In genomic region chr11:98045596-98045995, GRCm38 (mm10) we compare ENCODE assay signal across 20 mouse cellular contexts. TPM values are rescaled to one million over a fixed set of nuclear protein-coding genes. Genes with fewer than 3 reads are reported as not detected.
A peak's percentile ranks its signal among the peaks of the same experiment; 100 is the strongest.
DNase-seq lines count a peak whose midpoint lies in the region; ATAC-seq and TF ChIP-seq lines count a peak whose summit lies in the region.
"Had no signal": no experiment of that assay in that cellular context is flagged by ENCODE, and none has a peak within 500 bp of the region (broad histone marks: within the 10 kb centered on the region; RNA-seq: fewer than 3 reads in every experiment).

No protein-coding gene starts in this region.

- H3K36me3 ChIP-seq in hindbrain, postnatal 0 days (ENCODE audit: insufficient read depth, low read length) = no peaks in the 10 kb centered on the region
- no peaks in the 10 kb centered on the region for H3K36me3 ChIP-seq in hindbrain, embryonic 16.5 days (ENCODE audit: control insufficient read depth, insufficient read depth, low read length)
- no peaks in the 10 kb centered on the region for H3K36me3 ChIP-seq in midbrain, postnatal 0 days (ENCODE audit: insufficient read depth, low read length)
- H3K36me3 ChIP-seq in midbrain, embryonic 15.5 days (replicated peaks) = no peaks in the 10 kb centered on the region
- H3K36me3 ChIP-seq: embryonic facial prominence, embryonic 15.5 days; forebrain, embryonic 12.5 days; hindbrain, embryonic 12.5 days; limb, embryonic 13.5 days; lung, embryonic 15.5 days; neural tube, embryonic 15.5 days had no signal

- WGBS in hindbrain, postnatal 0 days = 55% methylated on average over 4 of the region's 4 CpGs
- 57% methylated on average over 4 of the region's 4 CpGs for WGBS in hindbrain, embryonic 16.5 days
- 72% methylated on average over 4 of the region's 4 CpGs for WGBS in midbrain, postnatal 0 days
- WGBS in midbrain, embryonic 15.5 days = 67% methylated on average over 4 of the region's 4 CpGs

- no peak overlapping the region for H3K9ac ChIP-seq in hindbrain, postnatal 0 days (replicated peaks; ENCODE audit: low read length)
- H3K9ac ChIP-seq in hindbrain, embryonic 16.5 days (ENCODE audit: low read depth, low read length) = no peak overlapping the region
- no peak overlapping the region for H3K9ac ChIP-seq in midbrain, postnatal 0 days (replicated peaks; ENCODE audit: low read length, poor library complexity, severe bottlenecking)
- H3K9ac ChIP-seq in midbrain, embryonic 15.5 days = no peak overlapping the region
- H3K9ac ChIP-seq: embryonic facial prominence, embryonic 15.5 days; forebrain, embryonic 12.5 days; hindbrain, embryonic 12.5 days; limb, embryonic 13.5 days; lung, embryonic 15.5 days; neural tube, embryonic 15.5 days had no signal

- H3K27me3 ChIP-seq in hindbrain, postnatal 0 days (ENCODE audit: insufficient read depth, low read length) = no peaks in the 10 kb centered on the region
- H3K27me3 ChIP-seq in hindbrain, embryonic 16.5 days (replicated peaks; ENCODE audit: control insufficient read depth, insufficient read depth, low read length) = peaks cover 10% of the 10 kb centered on the region
- peaks cover 4% of the 10 kb centered on the region; the same call in 1 of the 2 replicates for H3K27me3 ChIP-seq in midbrain, postnatal 0 days (ENCODE audit: insufficient read depth, low read length)
- H3K27me3 ChIP-seq in midbrain, embryonic 15.5 days (replicated peaks) = peaks cover 14% of the 10 kb centered on the region

- DNase-seq in hindbrain, postnatal 0 days (ENCODE audit: low spot score) = no peak
- no peak for DNase-seq in midbrain, postnatal 0 days (ENCODE audit: low spot score)
- DNase-seq in ES-CJ7 (ENCODE audit: low read depth, low spot score) = peak; percentile 92
- DNase-seq in induced T-regulatory cell, adult 2 months (ENCODE audit: low read depth) = peak; percentile 61
- no peak for DNase-seq in urinary bladder, postnatal 36 days (ENCODE audit: low spot score in 2 of 2)
- DNase-seq: cerebellum, adult 11 months; kidney, adult 8-10 months; thymus, postnatal 14 days had no signal

- 0 out of 2 replicates have a peak, but pooled peaks have one; percentile 15 for TF ChIP-seq CTCF in hindbrain, postnatal 0 days (IDR thresholded peaks at IDR 0.05; ENCODE audit: low read depth)
- TF ChIP-seq CTCF in midbrain, postnatal 0 days (IDR thresholded peaks at IDR 0.05) = peak; percentile 17; the same call in 1 of the 2 replicates

- no peak overlapping the region for H3K4me3 ChIP-seq in hindbrain, postnatal 0 days (ENCODE audit: low read length)
- no peak overlapping the region for H3K4me3 ChIP-seq in hindbrain, embryonic 16.5 days (ENCODE audit: low read length)
- H3K4me3 ChIP-seq in midbrain, postnatal 0 days (ENCODE audit: low read depth, low read length) = no peak overlapping the region
- no peak overlapping the region for H3K4me3 ChIP-seq in midbrain, embryonic 15.5 days
- H3K4me3 ChIP-seq: embryonic facial prominence, embryonic 15.5 days; forebrain, embryonic 12.5 days; hindbrain, embryonic 12.5 days; limb, embryonic 13.5 days; lung, embryonic 15.5 days; megakaryocyte, embryonic 14.5 days; neural tube, embryonic 15.5 days had no signal

- H3K4me1 ChIP-seq in hindbrain, postnatal 0 days (ENCODE audit: insufficient read depth, low read length) = no peaks in the 10 kb centered on the region
- no peaks in the 10 kb centered on the region for H3K4me1 ChIP-seq in hindbrain, embryonic 16.5 days (ENCODE audit: control insufficient read depth, insufficient read depth, low read depth, low read length)
- no peaks in the 10 kb centered on the region for H3K4me1 ChIP-seq in midbrain, postnatal 0 days (ENCODE audit: insufficient read depth, low read length)
- H3K4me1 ChIP-seq in midbrain, embryonic 15.5 days = no peaks in the 10 kb centered on the region
- H3K4me1 ChIP-seq: embryonic facial prominence, embryonic 15.5 days; forebrain, embryonic 12.5 days; hindbrain, embryonic 12.5 days had no signal

- no peak overlapping the region for H3K4me2 ChIP-seq in hindbrain, postnatal 0 days (ENCODE audit: low read depth, low read length)
- no peak overlapping the region for H3K4me2 ChIP-seq in hindbrain, embryonic 16.5 days (ENCODE audit: low read length)
- no peak overlapping the region for H3K4me2 ChIP-seq in midbrain, postnatal 0 days (ENCODE audit: low read depth, low read length, poor library complexity, severe bottlenecking)
- H3K4me2 ChIP-seq in midbrain, embryonic 15.5 days = no peak overlapping the region
- H3K4me2 ChIP-seq: embryonic facial prominence, embryonic 15.5 days; forebrain, embryonic 12.5 days; hindbrain, embryonic 12.5 days; limb, embryonic 13.5 days; lung, embryonic 15.5 days; neural tube, embryonic 15.5 days had no signal

- no peak for ATAC-seq in hindbrain, postnatal 0 days
- no peak for ATAC-seq in hindbrain, embryonic 16.5 days
- ATAC-seq in midbrain, postnatal 0 days (ENCODE audit: low FRiP score) = no peak
- ATAC-seq in midbrain, embryonic 15.5 days (replicated peaks) = no peak
- ATAC-seq in granulocyte monocyte progenitor cell, adult 5-6 weeks (replicated peaks; ENCODE audit: poor library complexity, severe bottlenecking) = no peak
- ATAC-seq: activated CD4-positive, CD25-positive, alpha-beta regulatory T cell, adult 4 months had no signal

- no peaks in the 10 kb centered on the region for H3K9me3 ChIP-seq in hindbrain, postnatal 0 days (ENCODE audit: low read length)
- H3K9me3 ChIP-seq in hindbrain, embryonic 16.5 days (ENCODE audit: control insufficient read depth, low read length) = no peaks in the 10 kb centered on the region
- no peaks in the 10 kb centered on the region for H3K9me3 ChIP-seq in midbrain, postnatal 0 days (ENCODE audit: low read length)
- no peaks in the 10 kb centered on the region for H3K9me3 ChIP-seq in midbrain, embryonic 15.5 days
- H3K9me3 ChIP-seq: embryonic facial prominence, embryonic 15.5 days; forebrain, embryonic 12.5 days; hindbrain, embryonic 12.5 days; lung, embryonic 15.5 days; neural tube, embryonic 15.5 days had no signal

- no peak overlapping the region for H3K27ac ChIP-seq in hindbrain, postnatal 0 days
- no peak overlapping the region for H3K27ac ChIP-seq in hindbrain, embryonic 16.5 days (ENCODE audit: low read depth, low read length)
- H3K27ac ChIP-seq in midbrain, postnatal 0 days (ENCODE audit: low read depth, low read length) = no peak overlapping the region
- H3K27ac ChIP-seq in midbrain, embryonic 15.5 days = no peak overlapping the region
- H3K27ac ChIP-seq: embryonic facial prominence, embryonic 15.5 days; forebrain, embryonic 12.5 days; hindbrain, embryonic 12.5 days; limb, embryonic 13.5 days; lung, embryonic 15.5 days; neural tube, embryonic 15.5 days had no signal

RNA-seq across cellular contexts. Expression of gene Stac2, which starts 7.7 kb away (rescaled TPM):
- 4.4 and 6.9 TPM in 2 replicates for total RNA-seq in hindbrain, postnatal 0 days (2014; rRNA removed)
- 5.8 and 6.1 TPM in 2 replicates for polyA plus RNA-seq in hindbrain, postnatal 0 days (2015; fragmentation: Nextera tagmentation; extraction: Ambion mirVana)
- 7.9 and 9.8 TPM in 2 replicates for polyA plus RNA-seq in hindbrain, embryonic 16.5 days (2015; fragmentation: Nextera tagmentation; extraction: Ambion mirVana)
- 4.4 and 8.3 TPM in 2 replicates for total RNA-seq in midbrain, postnatal 0 days (2014; rRNA removed)
- 3.5 and 4.1 TPM in 2 replicates for polyA plus RNA-seq in midbrain, postnatal 0 days (2015; fragmentation: Nextera tagmentation; extraction: Ambion mirVana)
- 2.6 and 3.9 TPM in 2 replicates for polyA plus RNA-seq in midbrain, embryonic 15.5 days (2015; fragmentation: Nextera tagmentation; extraction: Ambion mirVana)
- not detected in 2 replicates for total RNA-seq in granulocyte monocyte progenitor cell, adult 5-6 weeks (2014; fragmentation: Nextera tagmentation)
- not detected in 2 replicates for total RNA-seq in granulocyte monocyte progenitor cell, adult 5-6 weeks (2017)
- total RNA-seq: monocyte, adult 5-6 weeks had no signal

RNA-seq across cellular contexts. Expression of gene Rpl19, which starts 19.1 kb away (rescaled TPM):
- 462 and 515 TPM in 2 replicates for total RNA-seq in hindbrain, postnatal 0 days (2014; rRNA removed)
- polyA plus RNA-seq in hindbrain, postnatal 0 days (2015; fragmentation: Nextera tagmentation; extraction: Ambion mirVana) = 650 and 673 TPM in 2 replicates
- 578 and 612 TPM in 2 replicates for polyA plus RNA-seq in hindbrain, embryonic 16.5 days (2015; fragmentation: Nextera tagmentation; extraction: Ambion mirVana)
- total RNA-seq in midbrain, postnatal 0 days (2014; rRNA removed) = 597 and 686 TPM in 2 replicates
- 591 and 620 TPM in 2 replicates for polyA plus RNA-seq in midbrain, postnatal 0 days (2015; fragmentation: Nextera tagmentation; extraction: Ambion mirVana)
- 622 and 634 TPM in 2 replicates for polyA plus RNA-seq in midbrain, embryonic 15.5 days (2015; fragmentation: Nextera tagmentation; extraction: Ambion mirVana)
- 3,567 and 3,801 TPM in 2 replicates for total RNA-seq in granulocyte monocyte progenitor cell, adult 5-6 weeks (2014; fragmentation: Nextera tagmentation)
- 1,586 and 1,858 TPM in 2 replicates for total RNA-seq in granulocyte monocyte progenitor cell, adult 5-6 weeks (2017)

RNA-seq across cellular contexts. Expression of gene Cacnb1, which starts 22.8 kb away (rescaled TPM):
- total RNA-seq in hindbrain, postnatal 0 days (2014; rRNA removed) = 83.4 and 84.4 TPM in 2 replicates
- polyA plus RNA-seq in hindbrain, postnatal 0 days (2015; fragmentation: Nextera tagmentation; extraction: Ambion mirVana) = 43.1 and 51.0 TPM in 2 replicates
- 59.6 and 69.0 TPM in 2 replicates for polyA plus RNA-seq in hindbrain, embryonic 16.5 days (2015; fragmentation: Nextera tagmentation; extraction: Ambion mirVana)
- 89.1 and 96.4 TPM in 2 replicates for total RNA-seq in midbrain, postnatal 0 days (2014; rRNA removed)
- 61.1 and 63.2 TPM in 2 replicates for polyA plus RNA-seq in midbrain, postnatal 0 days (2015; fragmentation: Nextera tagmentation; extraction: Ambion mirVana)
- polyA plus RNA-seq in midbrain, embryonic 15.5 days (2015; fragmentation: Nextera tagmentation; extraction: Ambion mirVana) = 72.0 and 75.2 TPM in 2 replicates
- 0.71 and 4.5 TPM in 2 replicates for total RNA-seq in granulocyte monocyte progenitor cell, adult 5-6 weeks (2014; fragmentation: Nextera tagmentation)
- total RNA-seq in granulocyte monocyte progenitor cell, adult 5-6 weeks (2017) = 0.56 and 0.77 TPM in 2 replicates

RNA-seq across cellular contexts. Expression of gene Arl5c, which starts 49.6 kb away (rescaled TPM):
- total RNA-seq in hindbrain, postnatal 0 days (2014; rRNA removed) = 2.0 and 2.6 TPM in 2 replicates
- polyA plus RNA-seq in hindbrain, postnatal 0 days (2015; fragmentation: Nextera tagmentation; extraction: Ambion mirVana) = 3.6 and 4.8 TPM in 2 replicates
- polyA plus RNA-seq in hindbrain, embryonic 16.5 days (2015; fragmentation: Nextera tagmentation; extraction: Ambion mirVana) = 7.3 and 7.6 TPM in 2 replicates
- 1.1 and 2.9 TPM in 2 replicates for total RNA-seq in midbrain, postnatal 0 days (2014; rRNA removed)
- polyA plus RNA-seq in midbrain, postnatal 0 days (2015; fragmentation: Nextera tagmentation; extraction: Ambion mirVana) = 2.9 and 4.5 TPM in 2 replicates
- 9.5 and 10.8 TPM in 2 replicates for polyA plus RNA-seq in midbrain, embryonic 15.5 days (2015; fragmentation: Nextera tagmentation; extraction: Ambion mirVana)
- 11.0 and 15.7 TPM in 2 replicates for total RNA-seq in granulocyte monocyte progenitor cell, adult 5-6 weeks (2014; fragmentation: Nextera tagmentation)
- total RNA-seq in granulocyte monocyte progenitor cell, adult 5-6 weeks (2017) = 2.9 and 6.1 TPM in 2 replicates

RNA-seq across cellular contexts. Expression of gene Plxdc1, which starts 59.4 kb away (rescaled TPM):
- total RNA-seq in hindbrain, postnatal 0 days (2014; rRNA removed) = 1.5 and 3.8 TPM in 2 replicates
- 4.2 and 4.6 TPM in 2 replicates for polyA plus RNA-seq in hindbrain, postnatal 0 days (2015; fragmentation: Nextera tagmentation; extraction: Ambion mirVana)
- 2.1 and 2.8 TPM in 2 replicates for polyA plus RNA-seq in hindbrain, embryonic 16.5 days (2015; fragmentation: Nextera tagmentation; extraction: Ambion mirVana)
- total RNA-seq in midbrain, postnatal 0 days (2014; rRNA removed) = 2.4 and 3.1 TPM in 2 replicates
- 4.9 and 5.6 TPM in 2 replicates for polyA plus RNA-seq in midbrain, postnatal 0 days (2015; fragmentation: Nextera tagmentation; extraction: Ambion mirVana)
- polyA plus RNA-seq in midbrain, embryonic 15.5 days (2015; fragmentation: Nextera tagmentation; extraction: Ambion mirVana) = 1.7 and 1.8 TPM in 2 replicates
- total RNA-seq in granulocyte monocyte progenitor cell, adult 5-6 weeks (2014; fragmentation: Nextera tagmentation) = 3.1 and 3.2 TPM in 2 replicates
- 1.6 and 3.9 TPM in 2 replicates for total RNA-seq in granulocyte monocyte progenitor cell, adult 5-6 weeks (2017)

Comparison
In these comparisons a context has a peak if more than half of its experiments do, and no peak if none do; other contexts are left out.
1. DNase-seq: peak in ES-CJ7 (single experiment) and induced T-regulatory cell, adult 2 months (single experiment); none in hindbrain, postnatal 0 days (single experiment), midbrain, postnatal 0 days (single experiment) and urinary bladder, postnatal 36 days (0 of 2).